Mouse (Mus musculus) megakaryocyte, embryonic 14.5 days (primary cell): Measurements from ENCODE around the gene Afmid. TPM values are rescaled to one million over a fixed set of nuclear protein-coding genes. Genes with fewer than 3 reads are reported as not detected.
"Not testable (repeated sequence)": the region's sequence is repeated elsewhere in the genome, so short reads cannot be mapped to it uniquely, and the experiment has no call there.

ENCODE experiments used
- H3K27me3 ChIP-seq: replicated peaks from 2 replicates; pipeline ENCODE3; 2012; ENCODE audit warnings: inconsistent platforms
- H3K36me3 ChIP-seq: replicated peaks from 2 replicates; pipeline ENCODE3; 2012; ENCODE audit warnings: low read length, inconsistent platforms, mixed read lengths
- H3K4me1 ChIP-seq: 2 replicates; pipeline ENCODE4 v1.6.1; 2012; ENCODE audit warnings: inconsistent platforms
- H3K4me3 ChIP-seq: replicated peaks from 2 replicates; pipeline ENCODE3; 2012; ENCODE audit warnings: moderate library complexity, mild to moderate bottlenecking, inconsistent platforms
- H3K9me3 ChIP-seq: 2 replicates; pipeline ENCODE4 v1.6.1; 2012; ENCODE audit warnings: inconsistent platforms
- FLI1 ChIP-seq: IDR thresholded peaks from 2 replicates; pipeline ENCODE4 v1.6.1; 2012; ENCODE audit warnings: low read length, inconsistent platforms, mixed read lengths
- GATA1 ChIP-seq: IDR thresholded peaks from 3 replicates; pipeline ENCODE4 v1.6.1; 2012; ENCODE audit warnings: mixed read lengths, low read length, inconsistent platforms, borderline replicate concordance
- polyA plus RNA-seq: library from polyadenylated mRNA; stranded (reverse); fragments of >175 nt; gene quantifications from 2 replicates; pipeline ENCODE4 v1.2.3, GENCODE M21; 2012; ENCODE audit warnings: low replicate concordance; ENCODE audit not compliant: insufficient read depth

Afmid gene
- polyA plus RNA-seq, 1 experiment, result 1.8 TPM

GRCm38 (mm10) chr11:117830401-117830800 is 4.7 kb downstream of the Afmid start:
- peaks cover 91% of the 10 kb centered on the region for H3K4me1 ChIP-seq
- H3K4me3 ChIP-seq, result peak overlapping the region; percentile 35
- H3K9me3 ChIP-seq, result no peaks in the 10 kb centered on the region
- TF ChIP-seq GATA1 (no peak), FLI1 (no peak)
- H3K36me3 ChIP-seq, result no peaks in the 10 kb centered on the region
- H3K27me3 ChIP-seq, result peaks cover 36% of the 10 kb centered on the region

DNA sequence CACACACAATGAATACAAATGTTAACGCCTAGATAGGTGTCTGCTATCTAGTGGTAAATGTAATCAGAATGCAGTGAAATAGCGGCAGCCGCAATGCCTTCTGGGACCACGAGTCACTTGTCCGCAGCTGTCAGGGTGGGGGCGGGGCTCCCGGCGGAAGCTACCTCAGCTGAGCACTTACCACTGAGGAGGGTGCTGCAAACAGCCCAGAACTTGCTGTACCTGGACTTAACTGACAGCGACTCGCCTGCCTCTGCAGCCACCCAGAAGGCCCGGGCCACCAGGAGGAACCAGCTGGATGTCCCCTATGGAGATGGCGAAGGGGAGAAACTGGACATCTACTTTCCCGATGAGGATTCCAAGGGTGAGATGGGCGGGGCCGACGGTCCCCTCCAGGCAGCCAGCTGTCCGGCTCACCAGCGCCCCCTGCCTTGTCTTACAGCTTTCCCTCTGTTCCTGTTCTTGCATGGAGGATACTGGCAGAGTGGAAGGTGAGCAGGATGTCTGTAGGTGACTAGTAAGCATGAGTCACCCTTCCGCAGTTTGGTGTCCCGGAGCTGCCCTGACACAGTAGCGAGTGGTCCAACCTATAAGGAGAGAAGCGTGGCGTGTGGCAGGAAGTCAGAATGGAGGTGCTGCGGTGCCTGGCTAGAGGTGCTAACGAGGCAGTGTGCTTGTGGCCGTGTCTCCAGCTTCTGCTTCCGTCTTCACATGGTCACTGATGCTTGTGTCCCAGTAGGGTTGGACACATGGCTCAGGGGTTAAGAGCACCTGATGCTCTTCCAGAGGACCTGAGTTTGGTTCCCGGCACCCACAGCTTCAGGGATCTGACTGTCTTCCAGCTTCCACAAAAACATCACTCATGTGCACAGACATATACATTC is 6.6 kb downstream of the Afmid start:
- TF ChIP-seq FLI1, result no peak
- no peak for TF ChIP-seq GATA1
- no peaks in the 10 kb centered on the region for H3K36me3 ChIP-seq
- peak overlapping the region; percentile 91 for H3K4me3 ChIP-seq
- H3K4me1 ChIP-seq, result peaks cover 78% of the 10 kb centered on the region
- H3K27me3 ChIP-seq, result peaks cover 25% of the 10 kb centered on the region
- no peaks in the 10 kb centered on the region for H3K9me3 ChIP-seq

- peaks cover 25% of the 10 kb centered on the region for H3K27me3 ChIP-seq
- H3K9me3 ChIP-seq, H3K36me3 ChIP-seq, H3K4me3 ChIP-seq: not testable (repeated sequence)
- H3K4me1 ChIP-seq, result peaks cover 67% of the 10 kb centered on the region
Observed at GRCm38 (mm10) chr11:117833509-117833908, 7.8 kb downstream of the Afmid start.

- Histone ChIP-seq H3K4me1 (peaks cover 61% of the 10 kb centered on the region), H3K27me3 (peaks cover 29% of the 10 kb centered on the region), H3K9me3 (no peaks in the 10 kb centered on the region), H3K36me3 (no peaks in the 10 kb centered on the region), H3K4me3 (no peak overlapping the region)
- TF ChIP-seq FLI1, result no peak
- no peak for TF ChIP-seq GATA1
Observed at GRCm38 (mm10) chr11:117834086-117834485, 8.4 kb downstream of the Afmid start.

GRCm38 (mm10) chr11:117836306-117836705 is 10.6 kb downstream of the Afmid start:
- H3K27me3 ChIP-seq, result peaks cover 34% of the 10 kb centered on the region
- H3K4me3 ChIP-seq, result no peak overlapping the region
- no peaks in the 10 kb centered on the region for H3K9me3 ChIP-seq
- peaks cover 46% of the 10 kb centered on the region for H3K4me1 ChIP-seq
- no peaks in the 10 kb centered on the region for H3K36me3 ChIP-seq
- TF ChIP-seq GATA1 (no peak), FLI1 (no peak)

GRCm38 (mm10) chr11:117838572-117838971 is 12.8 kb downstream of the Afmid start:
- H3K27me3 ChIP-seq, result peaks cover 44% of the 10 kb centered on the region
- H3K4me1 ChIP-seq, result peaks cover 48% of the 10 kb centered on the region
- H3K36me3 ChIP-seq, result no peaks in the 10 kb centered on the region
- TF ChIP-seq GATA1 (no peak), FLI1 (no peak)
- H3K9me3 ChIP-seq, result no peaks in the 10 kb centered on the region
- H3K4me3 ChIP-seq, result no peak overlapping the region

- Histone ChIP-seq H3K4me3 (no peak overlapping the region), H3K36me3 (no peaks in the 10 kb centered on the region), H3K9me3 (no peaks in the 10 kb centered on the region), H3K27me3 (peaks cover 44% of the 10 kb centered on the region), H3K4me1 (peaks cover 47% of the 10 kb centered on the region)
- TF ChIP-seq GATA1, result no peak
- TF ChIP-seq FLI1, result no peak
Observed at GRCm38 (mm10) chr11:117839021-117839420, 13.3 kb downstream of the Afmid start.

DNA sequence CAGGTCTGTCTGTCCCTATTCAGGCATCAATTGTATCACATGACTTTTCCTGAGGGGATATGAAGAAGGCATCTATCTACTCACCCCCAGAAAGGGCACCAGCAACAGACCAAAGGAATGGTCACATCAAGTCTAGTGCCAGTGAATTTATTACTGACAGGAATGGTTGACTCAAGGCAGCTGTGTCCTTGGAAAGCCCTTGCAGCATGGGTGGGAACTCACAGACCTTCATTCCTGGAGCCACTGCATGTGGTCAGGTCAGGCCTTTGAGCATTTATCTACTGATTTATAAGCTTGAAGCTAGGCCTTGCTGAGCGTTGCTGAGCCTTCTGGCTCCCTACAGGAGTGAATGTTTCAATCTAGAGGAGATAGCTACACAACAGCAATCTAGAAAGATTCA is 15.2 kb downstream of the Afmid start:
- TF ChIP-seq GATA1 (no peak), FLI1 (no peak)
- H3K27me3 ChIP-seq, result peaks cover 34% of the 10 kb centered on the region
- peaks cover 31% of the 10 kb centered on the region for H3K4me1 ChIP-seq
- H3K36me3 ChIP-seq, result no peaks in the 10 kb centered on the region
- H3K4me3 ChIP-seq, result no peak overlapping the region
- no peaks in the 10 kb centered on the region for H3K9me3 ChIP-seq

GRCm38 (mm10) chr11:117843434-117843833 is 17.7 kb downstream of the Afmid start:
- H3K9me3 ChIP-seq, result no peaks in the 10 kb centered on the region
- H3K4me1 ChIP-seq, result peaks cover 50% of the 10 kb centered on the region
- H3K4me3 ChIP-seq, result no peak overlapping the region
- peaks cover 26% of the 10 kb centered on the region for H3K27me3 ChIP-seq
- H3K36me3 ChIP-seq, result no peaks in the 10 kb centered on the region
- no peak for TF ChIP-seq GATA1
- TF ChIP-seq FLI1, result no peak

DNA sequence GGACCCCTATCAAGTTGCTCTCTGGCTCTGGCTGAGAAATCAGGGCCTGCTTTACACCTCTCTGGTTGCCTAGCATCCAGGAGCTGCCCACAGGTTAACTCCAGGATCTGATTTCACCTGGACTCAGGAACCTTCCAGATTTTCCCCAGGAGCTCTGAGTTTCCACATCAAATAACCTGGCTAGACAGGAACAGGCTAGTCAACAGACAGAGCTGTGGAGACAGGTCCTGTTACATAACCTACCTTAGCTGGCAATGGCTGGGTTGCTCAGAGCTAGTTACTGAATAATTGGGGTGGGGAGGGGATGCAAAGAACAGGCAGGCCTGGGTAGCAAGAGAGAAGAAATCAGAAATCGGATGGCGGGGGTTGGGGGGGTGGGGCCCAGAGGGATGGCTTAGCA is 19.3 kb downstream of the Afmid start:
- no peaks in the 10 kb centered on the region for H3K9me3 ChIP-seq
- no peaks in the 10 kb centered on the region for H3K36me3 ChIP-seq
- TF ChIP-seq FLI1 (no peak), GATA1 (no peak)
- H3K4me1 ChIP-seq, result peaks cover 62% of the 10 kb centered on the region
- peaks cover 16% of the 10 kb centered on the region for H3K27me3 ChIP-seq
- no peak overlapping the region for H3K4me3 ChIP-seq

DNA sequence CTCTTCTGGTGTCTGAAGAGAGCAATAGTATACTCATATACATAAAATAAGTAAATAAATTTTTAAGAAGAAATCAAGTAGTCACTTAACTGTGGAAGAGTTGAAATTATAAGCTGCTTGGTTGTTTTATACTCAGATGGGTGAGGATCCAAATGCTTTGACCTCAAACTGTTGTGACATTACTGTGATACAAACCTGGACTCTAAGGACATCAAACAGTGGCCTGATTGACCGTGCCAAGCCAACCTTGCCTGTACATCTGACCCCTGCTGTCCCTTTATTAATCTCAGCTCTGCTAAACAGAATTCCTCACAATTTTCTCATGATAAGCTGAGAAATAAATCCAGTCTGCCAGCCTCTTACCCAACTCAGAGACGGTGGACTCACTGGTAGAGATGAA is 19.9 kb downstream of the Afmid start:
- no peak overlapping the region for H3K4me3 ChIP-seq
- peaks cover 64% of the 10 kb centered on the region for H3K4me1 ChIP-seq
- H3K36me3 ChIP-seq, result no peaks in the 10 kb centered on the region
- H3K27me3 ChIP-seq, result peaks cover 11% of the 10 kb centered on the region
- no peaks in the 10 kb centered on the region for H3K9me3 ChIP-seq
- no peak for TF ChIP-seq FLI1
- no peak for TF ChIP-seq GATA1
